Mouse (Mus musculus): Measurements from ENCODE around the gene Vmn2r113. TPM values are rescaled to one million over a fixed set of nuclear protein-coding genes. Genes with fewer than 3 reads are reported as not detected.
"Not testable (repeated sequence)": the region's sequence is repeated elsewhere in the genome, so short reads cannot be mapped to it uniquely, and the experiment has no call there.

Gene Vmn2r113
- not detected for total RNA-seq (2021)
- long read RNA-seq: 0 reads

- DNase-seq (ENCODE audit: low spot score in 2 of 2): not testable (repeated sequence)
These were observed at the start of gene Vmn2r113 for GRCm38 (mm10) chr17:22942684-22943083. TSS of gene Vmn2r113 (plus strand) at chr17:22942984.

Other genes with a start within 250 kb of the Vmn2r113 start
- 10 to 100 TPM in 1 of 2 experiments, 1 to 10 TPM in 1; 8.9 to 10.5 TPM for gene Zfp945, start 75.8 kb upstream of the Vmn2r113 start, total RNA-seq (2021)
- gene Vmn2r-ps130, start 118.2 kb downstream of the Vmn2r113 start, total RNA-seq (2021): not detected

Measured in layer of hippocampus, adult 18-20 months (tissue).